Mouse (Mus musculus) right cerebral cortex, adult 2 months (tissue): ENCODE results near the gene Igf2r.
"Not testable (repeated sequence)": the region's sequence is repeated elsewhere in the genome, so short reads cannot be mapped to it uniquely, and the experiment has no call there.

Experiments
- DNase-seq, 2 experiments: peaks; one replicate each; pipeline ENCODE4 v3.0.0; 2021 to 2022; ENCODE audit warnings: low spot score in 2 of 2

The Igf2r gene

DNA sequence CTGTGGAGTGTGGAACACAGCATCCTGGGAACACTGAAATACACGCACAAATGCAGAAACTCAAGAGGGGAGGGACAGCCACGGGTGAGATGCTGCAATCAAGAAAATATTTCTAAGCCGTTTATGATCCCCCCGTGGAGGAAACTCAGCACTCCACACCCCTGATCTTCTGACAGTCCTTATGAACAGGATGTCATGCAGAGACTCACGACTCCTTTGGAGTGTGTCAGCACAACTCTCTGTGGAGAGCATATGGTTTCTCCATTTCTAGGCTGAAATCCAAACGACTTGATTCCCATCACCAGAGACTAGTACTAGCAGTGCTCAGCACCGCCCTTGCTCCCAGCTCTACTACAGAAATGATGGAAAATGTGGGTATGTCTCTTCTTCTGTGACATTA is 51.2 kb downstream of the Igf2r start:
- peak in 1 of 2 experiments; percentile 22 for DNase-seq

DNA sequence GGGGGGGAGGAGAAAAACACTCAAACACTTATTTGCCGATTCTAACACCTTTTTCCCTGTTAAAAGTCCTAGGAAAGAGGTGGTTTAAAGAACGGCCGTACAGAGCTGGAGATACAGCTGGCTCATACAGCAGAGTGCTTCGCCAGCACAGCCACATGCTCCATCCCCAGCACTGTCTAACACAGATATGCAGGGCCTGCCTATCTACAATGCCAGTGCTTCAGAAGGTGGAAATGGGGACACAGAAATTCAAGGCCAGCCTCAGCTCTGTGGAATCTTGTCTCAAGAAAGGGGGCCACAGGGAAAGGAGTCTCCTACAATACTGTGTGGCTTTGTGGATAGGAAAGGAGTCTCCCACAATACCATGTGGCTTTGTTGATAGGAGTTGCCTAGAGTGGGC is 52.0 kb downstream of the Igf2r start:
- no peak for DNase-seq

- DNase-seq: no peak
Measured at GRCm38 (mm10) chr17:12715032-12715431, 54.4 kb downstream of the Igf2r start.

DNA sequence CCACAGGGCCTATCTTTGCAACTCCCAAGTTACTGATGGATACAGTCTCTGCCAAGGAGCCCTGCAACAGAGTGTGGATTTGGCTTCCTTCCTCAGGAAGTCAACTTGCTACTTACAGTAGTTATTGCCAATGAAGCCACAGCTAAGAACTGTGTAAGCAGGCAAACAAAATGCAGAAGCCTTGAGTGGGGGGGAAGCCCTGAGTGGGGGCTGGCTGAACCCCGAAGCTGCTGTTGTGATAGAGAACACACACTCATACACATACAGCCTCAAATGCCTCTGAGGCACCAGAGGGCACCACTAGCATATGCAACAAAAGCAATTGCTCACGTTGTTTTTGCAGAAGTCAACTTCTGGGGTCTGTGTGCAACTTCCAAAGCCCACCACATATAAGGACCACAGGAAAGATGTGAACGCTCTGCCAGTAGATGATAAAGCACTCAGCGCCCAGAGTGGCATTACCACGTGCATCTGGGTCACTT is 55.3 kb downstream of the Igf2r start:
- DNase-seq: no peak

DNA sequence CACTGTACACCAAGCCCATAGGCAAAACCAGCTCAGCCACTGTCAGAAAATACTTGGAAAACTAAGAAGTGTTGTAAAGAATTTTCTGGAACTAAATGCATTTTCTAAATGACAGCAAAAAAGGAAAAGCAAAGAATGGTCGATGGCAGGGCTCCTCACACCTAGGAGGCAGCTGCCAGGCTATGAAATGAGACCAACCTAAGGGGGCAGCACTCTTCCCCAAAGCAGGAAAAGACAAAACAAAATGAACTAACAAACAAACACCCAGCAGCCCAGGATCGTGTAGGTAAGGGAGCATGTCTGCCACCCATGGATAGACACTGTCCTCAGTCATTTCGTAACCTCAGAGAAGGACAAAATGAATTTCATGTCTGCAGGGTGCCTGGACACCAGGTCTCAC is 56.5 kb downstream of the Igf2r start:
- no peak for DNase-seq

GRCm38 (mm10) chr17:12712191-12712590 is 57.3 kb downstream of the Igf2r start:
- no peak for DNase-seq

GRCm38 (mm10) chr17:12710976-12711375 is 58.5 kb downstream of the Igf2r start:
- DNase-seq: no peak

GRCm38 (mm10) chr17:12710050-12710780 is 59.2 kb downstream of the Igf2r start:
- peak; percentile 42 to 63 for DNase-seq

GRCm38 (mm10) chr17:12708398-12708797 is 61.1 kb downstream of the Igf2r start:
- DNase-seq: no peak

DNA sequence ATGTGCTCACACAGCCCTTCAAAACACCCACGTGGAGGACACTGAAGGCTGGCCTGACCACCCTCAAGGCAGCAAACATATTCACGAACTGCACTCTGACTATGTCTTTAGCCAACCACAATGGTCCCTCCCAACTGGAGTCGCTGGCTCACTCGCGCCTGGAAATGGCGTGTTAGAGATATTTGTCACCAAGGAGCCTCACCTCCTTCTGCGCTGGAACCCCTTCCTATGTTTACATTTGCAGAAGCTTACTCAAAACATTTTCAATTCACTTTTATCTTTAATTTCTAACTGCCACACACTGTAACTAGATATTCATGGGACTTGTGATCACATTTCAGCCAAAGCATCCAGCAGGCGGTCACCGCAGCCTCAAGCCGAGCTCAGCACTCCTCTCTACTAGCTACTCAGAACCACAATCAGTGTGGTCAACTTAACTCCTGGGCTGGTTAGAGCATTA is 62.8 kb downstream of the Igf2r start:
- no peak for DNase-seq

- no peak for DNase-seq
Measured at GRCm38 (mm10) chr17:12702901-12703300, 66.6 kb downstream of the Igf2r start.

DNA sequence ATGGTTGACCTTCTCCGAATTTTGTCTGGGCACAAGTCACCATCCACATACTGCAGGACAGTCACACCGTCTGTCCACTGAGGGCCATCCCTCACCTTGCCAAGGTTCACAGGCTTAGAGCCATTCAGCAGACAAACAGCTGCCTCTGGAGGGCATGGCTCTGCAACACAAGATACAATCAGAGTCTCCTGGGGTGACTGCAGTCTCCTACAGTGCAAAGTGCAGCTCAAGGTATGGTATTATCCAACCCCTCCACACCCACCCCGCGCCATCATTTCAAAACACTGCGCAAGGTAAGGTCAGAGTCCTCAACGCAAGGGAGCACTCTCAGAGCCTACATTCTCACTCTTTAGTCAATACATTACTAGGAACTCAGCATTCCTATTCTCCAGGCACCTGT is 69.1 kb downstream of the Igf2r start:
- no peak for DNase-seq

- no peak for DNase-seq
Measured at GRCm38 (mm10) chr17:12691899-12692298, 77.6 kb downstream of the Igf2r start.

- peak; percentile 42 to 47 for DNase-seq
Measured at GRCm38 (mm10) chr17:12689537-12689936, 79.9 kb downstream of the Igf2r start.

DNA sequence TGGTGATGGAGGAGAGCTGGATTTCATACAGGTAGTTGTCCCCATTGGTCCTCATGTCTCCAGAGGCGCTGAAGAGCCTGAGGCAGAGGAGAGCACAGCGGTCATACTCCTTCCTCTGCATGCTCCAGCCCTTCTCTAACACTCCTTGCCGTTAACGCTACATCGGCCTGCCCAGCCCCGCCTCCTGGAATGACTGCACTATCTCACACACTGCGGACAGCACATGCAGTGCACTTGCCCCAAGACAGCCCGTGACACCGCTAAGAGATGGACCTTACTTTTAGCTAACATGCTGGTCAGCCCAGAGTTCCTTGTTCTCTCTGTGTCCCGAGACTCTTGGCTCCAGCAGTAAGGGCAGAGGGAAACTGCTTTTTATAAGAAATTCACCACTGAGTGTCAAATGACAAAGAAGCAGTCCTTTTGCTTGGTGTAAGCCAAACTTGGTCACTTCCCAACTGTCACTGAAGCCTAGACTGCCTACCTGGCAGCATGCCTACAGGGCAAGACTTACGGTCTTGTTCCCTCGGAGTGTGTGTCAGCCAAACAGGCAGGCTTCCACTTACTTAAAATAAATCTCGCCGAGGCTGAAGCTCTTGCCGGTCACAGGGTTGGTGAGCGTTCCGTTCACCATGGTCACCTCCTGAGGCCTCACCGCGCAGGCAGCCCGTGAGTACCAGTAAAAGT is 80.9 kb downstream of the Igf2r start:
- no peak for DNase-seq

DNA sequence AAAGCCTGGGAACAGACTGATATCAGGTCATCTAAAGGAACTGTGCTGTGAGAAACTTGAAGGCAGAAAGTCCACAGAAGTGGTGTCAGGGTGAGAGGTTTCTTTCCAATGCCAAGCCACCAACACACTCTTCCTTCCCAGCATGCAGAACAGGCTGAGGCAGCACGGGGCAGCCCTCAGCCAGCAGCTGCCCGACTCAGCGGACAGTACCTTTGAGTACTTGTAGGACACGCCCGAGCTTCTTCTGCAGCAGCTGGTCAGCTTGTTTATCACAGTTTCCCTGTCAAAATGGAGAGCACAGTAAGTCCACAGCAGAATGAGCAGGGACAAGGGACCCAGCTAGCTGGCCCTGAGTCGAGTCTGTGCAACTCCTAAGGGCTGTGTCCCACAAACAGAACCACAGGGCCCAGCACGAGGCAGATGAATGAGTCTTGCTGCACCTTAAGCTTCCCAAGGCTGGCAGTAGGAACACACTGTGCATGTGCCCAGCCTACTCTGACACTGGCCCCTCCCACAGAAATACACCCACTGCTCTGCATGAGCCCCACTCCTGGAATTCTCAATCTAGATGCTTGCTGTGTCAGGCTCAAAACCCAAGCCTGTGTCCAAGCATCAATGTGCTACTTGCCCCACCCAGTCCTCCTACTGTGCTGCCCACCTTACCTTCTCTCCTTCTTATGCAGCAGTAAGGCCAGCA is 84.4 kb downstream of the Igf2r start:
- no peak for DNase-seq

- DNase-seq: no peak
Measured at GRCm38 (mm10) chr17:12684412-12684811, 85.1 kb downstream of the Igf2r start.

GRCm38 (mm10) chr17:12683582-12683981 is 85.9 kb downstream of the Igf2r start:
- no peak for DNase-seq

DNA sequence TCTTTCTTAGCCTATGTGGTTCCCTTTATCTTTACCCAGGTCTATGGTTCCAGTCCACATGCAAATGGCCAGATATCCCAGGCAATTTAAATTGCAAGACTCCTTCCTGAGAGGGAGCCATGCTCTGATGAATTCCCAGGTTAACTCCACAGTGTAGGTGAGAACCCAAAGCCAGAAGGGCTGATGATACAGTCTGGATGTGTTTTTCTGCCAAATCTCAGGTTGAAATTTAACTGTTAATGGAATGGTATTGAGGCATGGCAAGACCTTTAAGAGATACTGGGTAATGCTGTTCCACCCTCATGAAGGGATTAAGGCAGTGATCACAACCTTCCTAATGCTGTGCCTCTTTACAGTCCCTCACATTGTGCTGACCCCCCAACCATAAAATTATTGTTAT is 91.2 kb downstream of the Igf2r start:
- DNase-seq: no peak

GRCm38 (mm10) chr17:12677139-12677538 is 92.3 kb downstream of the Igf2r start:
- DNase-seq: no peak

DNA sequence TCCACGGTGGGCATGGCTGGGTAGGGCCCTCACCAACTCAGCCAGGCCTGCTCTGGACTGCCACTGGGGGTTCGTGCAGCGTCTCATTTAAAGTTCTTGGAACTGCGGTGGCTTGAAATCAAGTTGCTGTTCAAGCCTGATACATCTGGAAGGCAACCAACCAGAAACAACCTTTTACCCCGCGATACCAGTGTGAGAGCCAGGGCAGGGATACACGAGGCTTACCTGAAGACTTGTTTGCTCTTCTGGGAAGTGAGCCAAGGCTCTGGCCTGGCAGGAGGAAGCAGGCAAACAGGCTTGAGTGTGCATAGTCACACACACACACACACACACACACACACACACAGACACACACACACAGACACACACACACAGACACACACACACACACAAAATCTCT is 93.8 kb downstream of the Igf2r start, which contains the start of gene Slc22a1:
Slc22a1 (minus strand) TSS at position 184 of the 400 bp plus-strand sequence.
- DNase-seq: no peak

GRCm38 (mm10) chr17:12674980-12675379 is 94.5 kb downstream of the Igf2r start:
- not testable (repeated sequence) for DNase-seq
